Mouse (Mus musculus) embryonic stem cell, embryonic (primary cell): ENCODE results near the gene Emp3.

Experiments used
- CTCF ChIA-PET, 4 experiments: fragments of 300-600 bp in 2 of 4; fragments of 350-600 bp in 2 of 4; sonication (Branson Sonifier 250); formaldehyde crosslinking; loops; one replicate each; lab custom pipeline; 2022; ENCODE audit warnings: inconsistent platforms in 2 of 4; lab: Charles Lee
- POLR2A ChIA-PET, 4 experiments: fragments of 300-600 bp in 2 of 4; fragments of 350-600 bp in 2 of 4; sonication (Branson Sonifier 250); formaldehyde crosslinking; loops; one replicate each; lab custom pipeline; 2022; ENCODE audit warnings: antibody characterized with exemption in 4 of 4, inconsistent platforms in 1 of 4; lab: Charles Lee

Gene Emp3

GRCm38 (mm10) chr7:45897258-45897757, 23.9 kb downstream of the Emp3 start:
- ChIA-PET CTCF (interaction anchor here (0.8 to 2.8 kb wide), 15 partner anchors 9 to 167 kb away, joined by 3 to 32 read pairs (median 4); partner anchors contain the start of genes Ccdc114 (in 2 of the 4) and Kdelr1 (in 2 of the 4)), POLR2A (interaction anchor here (0.5 to 4.9 kb wide), 74 partner anchors 9 to 1621 kb away, joined by 3 to 68 read pairs (median 5); partner anchors contain the start of genes Cyth2 (in 3 of the 4), Fam83e (in 3 of the 4), Kdelr1 (in 3 of the 4) and Sphk2 (in 3 of the 4))

GRCm38 (mm10) chr7:45896517-45897257, 24.5 kb downstream of the Emp3 start, which contains the start of the genes Syngr4 and Tmem143:
Gene Syngr4, minus strand, starts transcription at chr7:45896714.
Gene Tmem143, plus strand, starts transcription at chr7:45896941.
- ChIA-PET POLR2A (interaction anchor here (0.5 to 4.9 kb wide), 107 partner anchors 8 to 1620 kb away, joined by 3 to 68 read pairs (median 4); partner anchors contain the start of genes Cyth2 (in 3 of the 4), Kdelr1 (in 3 of the 4), Sphk2 (in 3 of the 4) and Emp3 (in 2 of the 4)), CTCF (interaction anchor here (0.6 to 2.8 kb wide), 35 partner anchors 14 to 1510 kb away, joined by 3 to 32 read pairs (median 4); partner anchors contain the start of genes Ccdc114 (in 2 of the 4) and Kdelr1 (in 2 of the 4))

DNA sequence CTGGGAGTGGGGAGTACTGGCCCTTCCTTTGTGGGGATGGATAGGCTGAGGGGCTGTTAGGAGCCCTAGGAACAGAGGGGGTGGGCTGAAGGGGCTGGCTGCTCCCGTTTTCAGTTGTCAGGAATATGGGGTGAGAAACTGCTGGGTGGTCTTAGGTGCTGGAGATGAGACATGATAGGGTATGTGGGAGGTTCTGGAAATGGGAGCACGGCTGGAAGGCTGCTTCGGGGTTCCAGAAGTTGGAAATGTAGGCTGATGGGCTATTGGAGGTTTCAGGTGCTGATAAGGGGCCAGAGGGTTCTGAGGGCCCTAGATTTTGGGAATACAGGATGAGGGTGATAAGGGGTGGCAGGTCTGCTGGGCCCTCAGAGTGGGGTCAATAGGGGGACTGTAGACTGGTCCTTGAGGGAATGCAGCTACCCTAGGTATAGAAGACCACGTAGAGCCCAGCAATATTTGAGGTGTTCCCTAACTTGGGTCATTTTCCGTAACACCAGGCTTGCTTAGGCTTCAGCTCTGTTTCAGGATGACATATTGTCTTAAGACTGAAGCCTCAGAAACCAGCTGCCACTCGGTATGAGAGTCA, 25.2 kb downstream of the Emp3 start:
- ChIA-PET POLR2A (interaction anchor here (0.5 to 4.9 kb wide), 89 partner anchors 8 to 917 kb away, joined by 3 to 68 read pairs (median 5); partner anchors contain the start of genes Kdelr1 (in 3 of the 4), Sphk2 (in 3 of the 4), Cyth2 (in 2 of the 4) and Emp3 (in 2 of the 4)), CTCF (interaction anchor here (0.6 to 2.8 kb wide), 27 partner anchors 17 to 1510 kb away, joined by 3 to 32 read pairs (median 4); partner anchors contain the start of genes Kdelr1 (in 2 of the 4) and Ccdc114 (in 1 of the 4))

DNA sequence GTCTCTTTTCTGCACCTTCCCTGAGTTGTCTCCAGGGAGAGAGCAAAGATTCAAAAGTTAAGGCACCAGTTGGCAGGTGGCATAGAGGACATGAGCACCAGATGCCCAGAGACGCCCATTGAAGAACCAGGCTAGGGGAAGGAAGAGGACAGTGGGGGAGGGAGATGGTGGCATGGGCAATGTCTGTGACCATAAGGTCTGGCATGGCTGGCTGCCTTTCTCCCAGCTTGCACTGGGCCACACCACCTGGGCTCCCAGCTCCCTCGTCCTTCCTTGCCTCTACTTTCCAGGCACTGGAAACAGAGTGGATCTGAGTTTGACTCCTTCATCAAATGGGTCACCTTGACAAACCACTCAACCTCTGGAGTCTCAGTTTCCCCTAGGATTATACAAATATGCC, 28.6 kb downstream of the Emp3 start:
- POLR2A ChIA-PET: interaction anchor here in 3 of 4 experiments (0.9 to 3.2 kb wide), 8 partner anchors 9 to 175 kb away, joined by 3 to 20 read pairs (median 4); partner anchors contain the start of genes Cyth2 (in 1 of the 3), Kdelr1 (in 1 of the 3) and Sphk2 (in 1 of the 3)
- CTCF ChIA-PET: no interaction called here

DNA sequence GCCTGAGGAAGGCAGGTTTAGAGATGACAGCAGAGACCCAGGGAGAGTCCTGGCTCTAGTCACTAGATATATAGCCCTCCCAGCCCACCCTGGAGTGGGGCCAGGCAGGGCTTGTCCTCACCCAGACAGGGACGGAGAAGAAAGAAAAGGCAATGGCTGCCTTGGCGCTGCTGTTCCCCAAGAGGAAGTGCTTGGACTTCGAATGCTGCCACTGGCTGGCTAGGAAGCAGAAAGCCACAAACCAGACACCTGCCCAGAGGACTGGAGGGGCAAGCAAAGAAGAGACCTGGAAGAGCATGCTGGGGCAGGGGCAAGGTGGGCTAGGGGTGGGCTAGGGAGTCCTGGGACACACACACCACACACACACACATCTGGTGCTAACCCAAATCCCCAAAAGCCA, 34.0 kb downstream of the Emp3 start:
- ChIA-PET CTCF (interaction anchor here in 2 of 4 experiments (0.7 to 1.5 kb wide), 5 partner anchors 13 to 32 kb away, joined by 3 to 4 read pairs (median 3); no protein-coding TSS in a partner anchor), POLR2A (interaction anchor here (0.8 to 3.5 kb wide), 12 partner anchors 8 to 126 kb away, joined by 3 to 29 read pairs (median 6); partner anchors contain the start of genes Syngr4 (in 3 of the 4), Tmem143 (in 3 of the 4) and Kdelr1 (in 2 of the 4))

GRCm38 (mm10) chr7:45881011-45881410, 40.2 kb downstream of the Emp3 start:
- ChIA-PET CTCF (interaction anchor here in 2 of 4 experiments (0.6 to 2.1 kb wide), 4 partner anchors 8 to 207 kb away, joined by 3 to 6 read pairs (median 3); partner anchors contain the start of genes Fam83e (in 1 of the 2), Kdelr1 (in 1 of the 2) and Nomo1 (in 1 of the 2)), POLR2A (interaction anchor here in 3 of 4 experiments (0.7 to 2.0 kb wide), 5 partner anchors 8 to 16 kb away, joined by 3 to 8 read pairs (median 4); partner anchors contain the start of genes Syngr4 (in 3 of the 3), Tmem143 (in 3 of the 3) and Kdelr1 (in 1 of the 3))

- ChIA-PET POLR2A (interaction anchor here in 3 of 4 experiments (0.9 to 2.2 kb wide), 8 partner anchors 8 to 163 kb away, joined by 3 to 13 read pairs (median 6); partner anchors contain the start of genes Syngr4 (in 3 of the 3), Tmem143 (in 3 of the 3), Kdelr1 (in 1 of the 3) and Sphk2 (in 1 of the 3)), CTCF (interaction anchor here in 2 of 4 experiments (0.6 to 2.1 kb wide), 4 partner anchors 8 to 206 kb away, joined by 3 to 6 read pairs (median 3); partner anchors contain the start of genes Fam83e (in 1 of the 2), Kdelr1 (in 1 of the 2) and Nomo1 (in 1 of the 2))
Observed at GRCm38 (mm10) chr7:45880531-45880930, 40.7 kb downstream of the Emp3 start.

DNA sequence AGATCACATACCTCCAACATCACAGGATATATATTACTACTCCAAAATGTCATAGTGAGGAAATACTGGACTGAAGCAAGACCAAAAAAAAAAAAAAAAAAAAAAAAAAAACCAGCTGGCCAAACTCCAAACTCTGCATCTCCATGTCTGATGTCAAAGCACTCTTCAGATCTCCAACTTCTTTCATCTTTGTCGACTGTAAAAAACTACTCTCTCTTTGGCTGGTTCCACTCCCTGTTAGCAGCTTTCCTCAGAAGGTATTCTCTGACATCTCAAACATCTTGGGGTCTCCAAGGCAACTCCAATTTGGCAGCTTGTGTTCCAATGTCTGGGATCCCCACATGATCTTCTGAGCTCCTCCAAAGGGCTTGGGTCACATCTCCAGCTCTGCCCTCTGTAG, 42.9 kb downstream of the Emp3 start, which contains the start of gene Grin2d:
TSS of gene Grin2d (minus strand) at position 101 of the 400 bp plus-strand sequence.
- CTCF ChIA-PET: interaction anchor here in 2 of 4 experiments (0.6 kb wide), 2 partner anchors 18 to 21 kb away, joined by 4 to 5 read pairs; no protein-coding TSS in a partner anchor
- POLR2A ChIA-PET: interaction anchor here in 3 of 4 experiments (0.6 to 1.7 kb wide), 9 partner anchors 10 to 320 kb away, joined by 3 to 6 read pairs (median 4); partner anchors contain the start of genes Syngr4 (in 1 of the 3) and Tmem143 (in 1 of the 3)

- POLR2A ChIA-PET: interaction anchor here in 2 of 4 experiments (0.6 to 5.1 kb wide), 6 partner anchors 11 to 363 kb away, joined by 3 to 68 read pairs (median 4); partner anchors contain the start of genes Emp3 (in 1 of the 2), Syngr4 (in 1 of the 2) and Tmem143 (in 1 of the 2)
- CTCF ChIA-PET: no interaction called here
Observed at GRCm38 (mm10) chr7:45876895-45877294, 44.3 kb downstream of the Emp3 start.

- POLR2A ChIA-PET: interaction anchor here (0.6 to 5.1 kb wide), 87 partner anchors 8 to 1760 kb away, joined by 3 to 68 read pairs (median 4); partner anchors contain the start of genes Cyth2 (in 3 of the 4), Fam83e (in 3 of the 4), Sphk2 (in 3 of the 4) and Syngr4 (in 3 of the 4)
Observed at GRCm38 (mm10) chr7:45873061-45873947, 47.9 kb downstream of the Emp3 start.

GRCm38 (mm10) chr7:45872624-45873023, 48.6 kb downstream of the Emp3 start, which contains the start of gene Kdelr1:
Gene Kdelr1, plus strand, starts transcription at chr7:45872772.
- CTCF ChIA-PET: interaction anchor here (0.6 to 3.0 kb wide), 49 partner anchors 9 to 921 kb away, joined by 3 to 32 read pairs (median 5); partner anchors contain the start of genes Syngr4 (in 2 of the 4), Tmem143 (in 2 of the 4), Ccdc114 (in 1 of the 4) and Cyth2 (in 1 of the 4)

More at GRCm38 (mm10) chr7:45873061-45873947, 47.9 kb downstream of the Emp3 start:
- CTCF ChIA-PET: interaction anchor here (0.5 to 3.0 kb wide), 55 partner anchors 8 to 921 kb away, joined by 3 to 32 read pairs (median 4); partner anchors contain the start of genes Kcna7 (in 2 of the 4), Syngr4 (in 2 of the 4), Tmem143 (in 2 of the 4) and Abcc8 (in 1 of the 4)

GRCm38 (mm10) chr7:45870282-45871058, 50.7 kb downstream of the Emp3 start:
- CTCF ChIA-PET: interaction anchor here in 1 of 4 experiments (0.7 kb wide), 1 partner anchor 121 kb away, joined by 3 read pairs; no protein-coding TSS in a partner anchor
- POLR2A ChIA-PET: interaction anchor here in 2 of 4 experiments (0.5 to 2.0 kb wide), 4 partner anchors 17 to 821 kb away, joined by 3 to 8 read pairs (median 4); no protein-coding TSS in a partner anchor

More at GRCm38 (mm10) chr7:45872624-45873023, 48.6 kb downstream of the Emp3 start, which contains the start of gene Kdelr1:
- POLR2A ChIA-PET: interaction anchor here (0.6 to 5.1 kb wide), 78 partner anchors 9 to 1759 kb away, joined by 3 to 68 read pairs (median 5); partner anchors contain the start of genes Cyth2 (in 3 of the 4), Sphk2 (in 3 of the 4), Syngr4 (in 3 of the 4) and Tmem143 (in 3 of the 4)

- CTCF ChIA-PET: interaction anchor here in 1 of 4 experiments (1.2 kb wide), 1 partner anchor 169 kb away, joined by 4 read pairs; no protein-coding TSS in a partner anchor
- POLR2A ChIA-PET: interaction anchor here in 2 of 4 experiments (0.9 to 2.0 kb wide), 4 partner anchors 18 to 51 kb away, joined by 3 to 8 read pairs (median 4); no protein-coding TSS in a partner anchor
Observed at GRCm38 (mm10) chr7:45869787-45870186, 51.4 kb downstream of the Emp3 start.
